Comparison of ENCODE assay signal across 18 mouse cellular contexts in the genomic region with DNA sequence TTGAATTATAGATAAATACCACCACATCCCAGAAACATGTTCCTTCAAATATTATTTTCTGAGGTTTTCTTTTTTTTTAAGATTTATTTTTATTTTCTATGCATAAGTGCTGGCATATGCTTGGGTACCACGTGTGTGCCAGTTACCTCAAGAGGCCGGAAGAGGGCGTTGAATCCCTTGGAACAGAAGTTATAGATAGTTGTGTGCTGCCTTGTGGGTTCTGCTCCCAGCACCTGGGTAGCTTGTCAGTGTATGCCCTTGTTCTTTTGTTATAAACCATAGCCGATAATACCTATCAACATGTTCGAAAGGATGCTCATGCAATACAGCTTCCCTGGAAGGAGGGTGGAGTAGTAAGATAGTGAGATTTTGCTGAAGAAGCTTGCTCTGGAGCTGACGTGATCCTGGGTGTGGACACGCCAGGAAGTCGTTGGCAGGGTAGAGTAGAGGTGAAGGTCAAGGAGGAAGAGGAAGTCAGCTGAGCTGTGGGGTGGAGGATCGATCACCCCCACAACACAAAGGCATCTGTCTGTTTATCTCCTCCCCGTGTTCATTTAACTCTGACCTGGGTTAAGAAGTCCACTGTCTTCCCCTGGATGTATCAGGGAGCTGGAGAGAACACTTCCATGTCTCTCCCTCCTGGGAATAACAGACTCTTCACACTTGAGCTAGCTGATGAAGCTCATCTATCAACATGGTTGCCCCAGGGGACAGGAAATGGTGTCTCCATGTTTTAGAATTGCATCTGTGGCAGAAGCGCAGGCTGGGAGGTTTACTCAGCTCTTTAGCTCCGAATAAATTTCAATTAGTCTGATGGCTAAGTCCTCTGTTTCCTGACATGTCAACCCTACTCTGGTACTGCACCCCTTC. TPM values are rescaled to one million over a fixed set of nuclear protein-coding genes. Genes with fewer than 3 reads are reported as not detected.
DNase-seq lines count a peak whose midpoint lies in the region; ATAC-seq and TF ChIP-seq lines count a peak whose summit lies in the region.
"Had no signal": no experiment of that assay in that cellular context is flagged by ENCODE, and none has a peak within 500 bp of the region (broad histone marks: within the 10 kb centered on the region; RNA-seq: fewer than 3 reads in every experiment).

No protein-coding gene starts in this region.

- DNase-seq in embryo, embryonic 10 days (ENCODE audit: low spot score), result peak; percentile 43
- DNase-seq in embryo, embryonic 11 days, result no peak
- DNase-seq in lung, postnatal 25 days (ENCODE audit: low spot score), result peak; percentile 16
- DNase-seq in lung, adult 2 months, result no peak
- DNase-seq in naive thymus-derived CD4-positive, alpha-beta T cell, adult 2 months (ENCODE audit: low read depth), result peak; percentile 38
- no peak for DNase-seq in layer of hippocampus, adult 18-20 months (ENCODE audit: low spot score in 2 of 2)
- DNase-seq: cerebellum, adult 11-12 months; liver, postnatal 0 days; thymus, postnatal 25 days had no signal

- peak; percentile 18 for ATAC-seq in activated CD4-positive, CD25-positive, alpha-beta regulatory T cell, adult 4 months
- no peak for ATAC-seq in frontal cortex, adult (ENCODE audit: low TSS enrichment)
- ATAC-seq: forebrain, embryonic 14.5 days; liver, postnatal 0 days had no signal

- peaks cover 6% of the 10 kb centered on the region for H3K4me1 ChIP-seq in lung, adult 2 months (ENCODE audit: control insufficient read depth, insufficient read depth, low read length)

- TF ChIP-seq CTCF in lung, adult 2 months (IDR thresholded peaks at IDR 0.05; ENCODE audit: insufficient read depth, low read length), result no peak

- 54% methylated on average over 12 of the region's 12 CpGs for whole genome bisulfite sequencing in lung, adult 2 months

- no peak overlapping the region for H3K4me3 ChIP-seq in lung, adult 2 months (replicated peaks; ENCODE audit: extremely low read depth, low read depth, low read length)
- H3K4me3 ChIP-seq: embryonic facial prominence, embryonic 15.5 days; kidney, embryonic 15.5 days; limb, embryonic 12.5 days had no signal

- TF ChIP-seq POLR2A in lung, adult 2 months (IDR thresholded peaks at IDR 0.05; ENCODE audit: borderline replicate concordance, extremely low read depth, low read depth, low read length), result no peak

RNA-seq across cellular contexts. Expression of gene Ctla4, which starts 29.2 kb away (rescaled TPM):
- 0.18 and 0.19 TPM in 2 replicates for polyA plus RNA-seq in lung, adult 2 months (2012; rRNA removed)
- 100 to 1,000 TPM; 242 to 284 TPM for polyA plus RNA-seq in activated CD4-positive, CD25-positive, alpha-beta regulatory T cell, adult 4 months (2017; shearing (Covaris generic))
- total RNA-seq in layer of hippocampus, adult 18-20 months (2021), result not detected
- total RNA-seq: adrenal gland, postnatal 36 days; layer of hippocampus, postnatal 10 days had no signal
- polyA plus RNA-seq: embryonic facial prominence, embryonic 15.5 days; forebrain, embryonic 14.5 days; gonadal fat pad, adult 2 months; kidney, embryonic 15.5 days; liver, postnatal 0 days had no signal

Comparison
In these comparisons a context has a peak if more than half of its experiments do, and no peak if none do; other contexts are left out.
1. DNase-seq: peak in embryo, embryonic 10 days (single experiment), lung, postnatal 25 days (single experiment) and naive thymus-derived CD4-positive, alpha-beta T cell, adult 2 months (single experiment); none in embryo, embryonic 11 days (single experiment), lung, adult 2 months (single experiment) and layer of hippocampus, adult 18-20 months (0 of 2).
2. RNA of gene Ctla4, which starts 29.2 kb away (polyA plus RNA-seq): 242 to 284 TPM in activated CD4-positive, CD25-positive, alpha-beta regulatory T cell, adult 4 months; 0.18 to 0.19 TPM in lung, adult 2 months; every median in the first group is over 100 times any median in the second.